Mouse (Mus musculus): Measurements from ENCODE around the gene Rspry1.

Gene Rspry1

GRCm38 (mm10) chr8:94604030-94604429, 2.3 kb downstream of the Rspry1 start:
- DNase-seq, result no peak

GRCm38 (mm10) chr8:94607064-94607463, 5.3 kb downstream of the Rspry1 start:
- DNase-seq, result no peak

DNA sequence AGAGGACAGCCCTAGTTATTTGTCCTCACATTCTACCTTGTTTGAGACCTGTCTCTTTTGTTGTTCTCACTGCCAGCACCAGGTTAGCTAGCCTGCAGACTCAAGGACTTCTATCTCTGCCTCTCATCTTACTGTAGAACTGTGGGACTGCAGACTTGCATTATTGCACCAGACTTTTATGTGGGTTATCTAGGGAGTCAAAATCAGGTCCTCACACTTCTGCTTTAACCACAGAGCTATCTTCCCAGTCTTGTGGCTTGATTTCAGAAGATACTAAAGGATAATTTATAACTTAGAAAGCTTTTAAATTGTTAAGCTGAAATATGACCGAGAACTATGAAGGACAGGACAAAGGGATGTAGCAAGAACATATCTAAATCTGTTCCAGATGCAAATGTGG, 23.1 kb downstream of the Rspry1 start:
- no peak for DNase-seq

DNA sequence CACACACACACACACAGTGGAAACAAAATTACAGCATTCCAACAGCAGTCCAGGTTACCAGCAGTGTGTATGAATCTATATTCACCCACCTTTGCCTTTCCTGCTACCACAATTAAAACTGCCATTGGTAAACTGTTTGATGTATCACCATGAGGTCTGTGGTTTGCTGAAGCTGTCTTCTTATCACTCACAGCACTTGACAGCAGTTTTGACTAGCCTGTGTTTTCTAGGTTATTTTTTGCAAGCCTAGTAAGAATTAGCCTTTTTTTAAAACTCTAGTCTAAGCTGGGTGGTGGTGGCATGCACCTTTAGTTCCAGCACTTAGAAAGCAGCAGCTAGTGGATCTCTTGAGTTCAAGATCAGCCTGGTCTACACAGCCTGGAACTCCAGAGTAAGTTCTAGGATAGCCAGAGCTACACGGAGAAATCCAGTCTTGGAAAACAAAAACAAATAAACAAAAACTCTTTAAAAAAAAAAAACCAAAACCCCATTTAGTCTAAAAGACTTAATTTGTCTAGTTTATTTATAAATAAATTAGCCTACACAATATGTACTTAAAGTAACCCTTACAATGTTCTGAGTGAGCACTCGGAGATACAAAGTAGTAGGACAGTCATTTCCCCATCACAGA, 31.9 kb downstream of the Rspry1 start:
- DNase-seq, result no peak

DNA sequence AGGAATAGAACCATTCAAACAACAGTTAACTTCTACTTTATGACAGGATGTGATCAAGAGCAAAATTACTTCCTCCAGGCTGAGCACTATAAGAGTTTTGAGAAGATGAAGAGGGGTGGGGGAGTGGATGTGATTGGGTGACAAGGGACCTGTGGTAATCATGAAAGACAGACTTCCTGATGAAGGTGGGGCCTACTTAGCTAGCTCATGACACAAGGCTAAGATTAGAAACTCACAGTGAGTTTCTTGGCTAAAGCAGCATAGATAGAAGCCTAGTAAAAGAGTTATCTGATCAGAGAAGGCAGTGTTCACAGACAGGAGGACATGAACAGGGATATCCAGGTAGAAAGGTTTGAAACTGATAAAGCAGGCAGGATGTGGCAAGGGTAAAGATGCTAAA, 32.5 kb downstream of the Rspry1 start:
- DNase-seq, result peak; percentile 32

GRCm38 (mm10) chr8:94641183-94641582, 39.4 kb downstream of the Rspry1 start:
- DNase-seq, result no peak

DNA sequence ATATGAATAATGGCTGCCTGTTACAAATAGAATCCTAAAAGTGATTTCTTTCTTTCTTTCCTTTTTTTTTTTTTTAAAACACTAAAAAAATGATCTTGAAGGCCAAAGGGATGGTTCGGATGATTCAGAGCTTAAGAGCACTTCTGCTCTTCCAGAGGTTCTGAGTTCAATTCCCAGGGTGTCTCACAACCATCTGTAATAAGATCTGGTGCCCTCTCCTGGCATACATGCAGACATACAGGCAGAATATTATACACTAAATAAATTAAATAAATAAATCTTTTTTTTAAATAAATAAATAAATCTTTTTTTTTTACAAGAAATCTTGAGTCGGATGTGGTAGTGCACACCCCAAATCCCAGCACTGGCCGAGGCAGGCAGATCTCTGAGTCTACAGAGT, 40.2 kb downstream of the Rspry1 start:
- DNase-seq, result no peak

GRCm38 (mm10) chr8:94645202-94645601, 43.5 kb downstream of the Rspry1 start:
- no peak for DNase-seq

DNA sequence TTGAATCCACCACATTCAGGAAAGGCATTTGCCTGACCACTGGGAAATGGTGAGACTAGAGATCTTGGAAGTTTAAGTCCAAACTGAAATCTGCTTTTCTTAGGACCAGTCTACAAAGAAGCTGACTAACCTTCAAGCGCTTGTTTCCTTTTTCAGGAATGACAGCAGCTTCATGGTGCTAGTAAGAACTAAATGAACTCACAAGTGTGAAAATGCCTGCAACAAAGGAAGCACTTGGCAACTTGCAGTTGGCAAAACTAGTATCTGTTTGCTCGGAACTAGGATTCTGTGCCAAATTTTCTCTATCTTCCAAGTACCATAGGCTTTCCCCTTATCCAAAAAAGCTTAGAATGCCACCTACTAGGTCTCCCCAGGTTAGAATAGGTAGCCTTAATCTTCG, 44.4 kb downstream of the Rspry1 start:
- DNase-seq, result no peak

DNA sequence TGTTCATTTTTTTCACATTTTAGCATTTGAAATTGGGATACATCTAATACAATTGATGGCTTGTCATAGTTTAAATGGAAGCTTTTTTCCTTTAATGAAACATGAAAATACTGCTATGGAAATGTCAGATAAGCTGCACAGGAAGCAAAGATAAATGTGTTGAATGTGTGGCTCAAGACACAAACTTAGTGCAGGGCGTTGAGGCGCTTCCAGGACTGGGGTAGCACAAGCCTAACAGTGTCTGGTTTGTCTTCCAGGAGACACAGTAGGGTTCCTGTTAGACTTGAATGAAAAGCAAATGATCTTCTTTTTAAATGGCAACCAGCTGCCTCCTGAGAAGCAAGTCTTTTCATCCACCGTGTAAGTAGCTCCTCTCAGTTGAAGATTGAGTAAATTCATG, 47.8 kb downstream of the Rspry1 start:
- no peak for DNase-seq

DNA sequence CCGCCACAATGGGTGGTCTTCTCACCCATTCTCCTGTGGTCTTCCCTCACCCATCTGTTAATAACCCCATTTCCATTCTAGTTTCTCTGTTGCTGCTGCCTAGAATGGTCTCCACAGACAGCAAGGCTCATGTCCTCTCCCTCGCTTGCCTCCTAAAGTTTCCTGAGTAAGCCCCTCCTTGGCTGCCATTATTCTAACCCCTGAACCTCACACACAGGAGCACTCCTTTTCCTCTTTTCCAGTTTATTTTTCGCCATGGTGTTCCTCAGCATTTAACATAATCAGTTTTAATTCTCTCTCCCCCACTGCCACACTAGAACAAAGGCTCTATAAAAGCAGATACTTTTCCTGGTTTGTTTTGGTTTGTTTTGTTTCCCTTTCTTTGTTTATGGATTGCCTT, 51.2 kb downstream of the Rspry1 start:
- no peak for DNase-seq

- no peak for DNase-seq
Measured at GRCm38 (mm10) chr8:94654994-94655393, 53.3 kb downstream of the Rspry1 start.

DNA sequence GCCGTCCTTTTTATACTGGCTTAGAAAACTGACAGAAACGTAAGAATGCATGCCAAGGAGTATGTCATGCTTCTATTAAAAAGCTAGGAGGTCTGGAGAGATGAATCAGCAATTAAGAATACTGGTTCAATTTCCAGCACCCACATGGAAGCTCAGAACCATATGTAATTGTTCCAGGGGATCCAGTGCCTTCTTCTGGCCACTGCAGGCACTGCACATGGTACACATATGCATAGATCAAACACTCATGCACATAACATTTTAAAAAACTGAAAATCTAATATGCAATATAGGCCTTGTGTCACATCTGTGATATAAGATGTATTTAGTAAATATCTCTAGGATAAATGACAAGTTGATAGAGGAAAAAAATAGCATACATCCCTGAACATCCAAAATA, 56.3 kb downstream of the Rspry1 start:
- no peak for DNase-seq

GRCm38 (mm10) chr8:94660418-94660817, 58.7 kb downstream of the Rspry1 start:
- DNase-seq, result no peak

DNA sequence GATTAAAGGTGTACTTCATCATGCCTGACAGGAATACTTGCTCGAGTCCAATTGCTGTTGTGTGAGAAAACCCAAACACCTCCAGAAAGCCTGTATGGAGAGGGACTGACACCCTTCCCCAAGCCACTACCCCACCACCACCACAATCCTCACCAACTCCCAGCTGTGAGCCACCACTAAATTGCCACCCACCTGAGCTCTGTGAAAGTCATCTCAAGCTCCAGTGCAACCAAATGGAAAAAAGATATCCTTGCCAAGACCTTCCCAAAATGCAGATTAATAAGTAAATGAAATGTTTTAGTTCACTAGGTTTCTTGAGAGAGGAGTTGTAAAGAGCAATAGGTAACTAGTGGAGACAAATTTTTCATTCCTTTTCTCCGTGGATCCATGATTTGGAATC, 63.0 kb downstream of the Rspry1 start:
- DNase-seq, result no peak

- peak; percentile 90 to 93 for DNase-seq
Measured at GRCm38 (mm10) chr8:94666456-94667308, 64.9 kb downstream of the Rspry1 start, which contains the start of gene Arl2bp. TSS of gene Arl2bp (plus strand) at chr8:94666600.

- DNase-seq, result no peak
Measured at GRCm38 (mm10) chr8:94674384-94674783, 72.6 kb downstream of the Rspry1 start.

DNA sequence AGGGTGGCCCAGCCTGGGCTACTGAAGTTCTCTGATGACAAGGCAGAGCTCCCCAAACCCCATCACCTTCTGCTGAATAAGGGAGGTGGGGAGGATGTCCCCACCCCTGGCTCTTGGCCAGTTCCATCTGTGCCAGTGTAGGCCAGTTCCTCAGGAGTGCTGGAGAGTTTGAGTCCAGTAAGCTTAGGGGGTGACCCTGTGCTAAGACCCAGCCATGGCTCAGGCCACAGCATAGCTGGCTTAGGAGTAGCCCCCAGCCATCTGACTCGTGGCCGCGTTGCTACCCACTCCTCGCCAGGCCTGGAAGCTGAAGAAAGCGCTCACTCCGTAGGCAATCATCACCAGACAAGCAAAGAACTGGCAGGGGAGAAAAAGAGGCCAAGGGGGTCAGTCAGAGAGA, 74.2 kb downstream of the Rspry1 start:
- DNase-seq, result no peak

GRCm38 (mm10) chr8:94678582-94678981, 76.8 kb downstream of the Rspry1 start:
- DNase-seq, result no peak

GRCm38 (mm10) chr8:94680414-94680813, 78.7 kb downstream of the Rspry1 start:
- DNase-seq, result no peak

DNA sequence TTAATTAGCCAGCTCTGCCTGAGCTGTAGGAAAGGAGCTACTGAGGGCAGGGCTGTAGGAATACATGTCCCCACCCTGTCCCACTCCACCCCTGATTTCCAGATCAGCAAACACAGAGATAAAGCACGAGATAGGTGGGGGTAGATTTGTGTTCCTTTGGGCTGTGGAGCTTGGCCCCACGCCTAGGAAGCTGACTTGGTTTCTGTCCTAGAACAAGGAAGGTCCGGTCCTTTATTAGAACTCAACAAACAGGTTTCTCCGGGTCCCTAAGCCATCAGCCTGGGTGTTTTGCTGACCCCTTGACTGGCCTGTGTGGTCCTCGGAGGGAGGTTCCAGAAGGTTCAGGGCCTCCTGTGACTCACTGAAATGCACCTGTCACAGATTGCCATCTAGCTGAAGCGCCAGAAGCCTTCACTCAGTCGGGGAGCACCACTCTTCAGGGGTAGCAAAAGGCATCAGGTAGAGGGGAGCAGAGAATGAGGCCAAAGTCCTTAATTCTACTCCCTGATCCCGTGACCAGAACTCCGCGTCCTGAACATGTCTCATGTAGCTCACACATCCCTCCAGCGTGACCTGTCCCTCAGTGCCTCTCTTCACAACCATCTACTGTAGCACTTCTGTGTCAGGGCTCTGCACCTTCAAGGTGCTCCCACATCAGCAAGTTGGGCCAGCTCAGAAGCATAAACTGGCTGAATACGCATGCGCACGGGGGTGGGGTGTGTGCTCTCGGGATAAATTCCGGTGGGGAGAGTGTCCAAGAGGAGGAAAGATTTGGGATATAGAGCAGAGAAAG, 81.2 kb downstream of the Rspry1 start:
- no peak for DNase-seq

DNA sequence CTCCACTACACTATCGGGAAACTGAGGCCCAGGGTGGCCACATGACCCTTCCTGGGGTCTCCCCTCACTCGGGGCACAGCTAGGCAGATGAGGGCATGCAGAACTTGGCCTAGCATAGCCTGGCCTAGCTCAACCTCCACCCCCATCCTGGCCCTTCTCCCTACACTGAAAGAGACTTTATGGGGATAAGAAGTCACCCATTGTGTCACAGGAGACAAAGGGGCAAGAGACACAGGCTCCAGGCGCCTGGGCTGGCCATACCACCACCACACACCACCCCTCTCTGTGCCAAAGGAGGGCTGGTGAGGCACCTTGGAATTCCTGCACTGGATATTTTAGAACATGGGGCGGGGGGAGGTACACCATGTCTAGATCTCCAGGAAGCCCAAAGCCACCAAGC, 82.5 kb downstream of the Rspry1 start:
- DNase-seq, result no peak

- DNase-seq, result no peak
Measured at GRCm38 (mm10) chr8:94685953-94686352, 84.2 kb downstream of the Rspry1 start.

GRCm38 (mm10) chr8:94694701-94695100, 93.0 kb downstream of the Rspry1 start:
- no peak for DNase-seq
